Mouse (Mus musculus) heart, embryonic 15.5 days (tissue): Measurements from ENCODE around the gene 2310009B15Rik. TPM values are rescaled to one million over a fixed set of nuclear protein-coding genes. Genes with fewer than 3 reads are reported as not detected.
A peak's percentile ranks its signal among the peaks of the same experiment; 100 is the strongest.
"Not testable (repeated sequence)": the region's sequence is repeated elsewhere in the genome, so short reads cannot be mapped to it uniquely, and the experiment has no call there.

Experiments
- ATAC-seq: fragments of 200-750 bp; cut with Nextera tagmentation; replicated peaks from 2 replicates; pipeline ENCODE4 v1.8.0; 2017; ENCODE audit warnings: low read depth, moderate TSS enrichment; ENCODE audit not compliant: insufficient number of reproducible peaks, insufficient read depth, low FRiP score
- H3K27ac ChIP-seq: fragments of 300-500 bp; sonication (generic); 2 replicates; pipeline ENCODE4 v1.5.1; 2015; ENCODE audit warnings: mild to moderate bottlenecking, inconsistent platforms
- H3K27me3 ChIP-seq: fragments of 300-500 bp; sonication (generic); 2 replicates; pipeline ENCODE4 v1.6.1; 2015; ENCODE audit warnings: inconsistent platforms
- H3K36me3 ChIP-seq: fragments of 300-500 bp; sonication (generic); 2 replicates; pipeline ENCODE4 v1.6.1; 2015; ENCODE audit warnings: mild to moderate bottlenecking, inconsistent platforms
- H3K4me1 ChIP-seq: fragments of 300-500 bp; sonication (generic); replicated peaks from 2 replicates; pipeline ENCODE4 v1.6.1; 2015; ENCODE audit warnings: inconsistent platforms
- H3K4me2 ChIP-seq: fragments of 300-500 bp; sonication (generic); 2 replicates; pipeline ENCODE4 v1.6.1; 2015; ENCODE audit warnings: inconsistent platforms, mild to moderate bottlenecking, moderate library complexity
- H3K4me3 ChIP-seq: fragments of 300-500 bp; sonication (generic); 2 replicates; pipeline ENCODE4 v1.5.1; 2015; ENCODE audit warnings: mild to moderate bottlenecking, inconsistent platforms
- H3K9ac ChIP-seq: fragments of 300-500 bp; sonication (generic); 2 replicates; pipeline ENCODE4 v1.6.1; 2015; ENCODE audit warnings: mild to moderate bottlenecking, inconsistent platforms
- H3K9me3 ChIP-seq: fragments of 300-500 bp; sonication (generic); replicated peaks from 2 replicates; pipeline ENCODE4 v1.6.1; 2016; ENCODE audit warnings: inconsistent platforms
- WGBS: fragments of 180-500 bp; shearing (Covaris S2); methylation state at CpG from one replicate; pipeline ENCODE4 v1.1.7; 2015; ENCODE audit warnings: mixed read lengths; 5-methylcytosine and 5-hydroxymethylcytosine counted together
- polyA plus RNA-seq: library from polyadenylated mRNA; unstranded; fragments of >200 nt; fragmentation: Nextera tagmentation; extraction: Ambion mirVana; gene quantifications from 2 replicates; pipeline ENCODE4 v1.2.1, GENCODE M21; 2015

2310009B15Rik gene
- polyA plus RNA-seq, result 25.5 and 29.1 TPM in 2 replicates

GRCm38 (mm10) chr1:138856101-138856950 lies at the start of gene 2310009B15Rik:
Gene 2310009B15Rik (minus strand): TSS chr1:138856852.
- ATAC-seq, result peak; percentile 99
- WGBS, result under 1% methylated on average over 43 of the region's 79 CpGs
- not testable (repeated sequence) for H3K4me1 ChIP-seq, H3K27me3 ChIP-seq, H3K9me3 ChIP-seq, H3K36me3 ChIP-seq
- H3K27ac ChIP-seq, result peak within 1 kb of the TSS; percentile 87
- H3K4me3 ChIP-seq, result peak within 1 kb of the TSS; percentile 58
- H3K9ac ChIP-seq, result peak within 1 kb of the TSS; percentile 56
- peak within 1 kb of the TSS; percentile 51 for H3K4me2 ChIP-seq

- ATAC-seq, result peak; percentile 84
- Histone ChIP-seq H3K4me3 (no peak overlapping the region), H3K27me3 (no peaks in the 10 kb centered on the region), H3K4me2 (peak overlapping the region; percentile 8; the same call in 1 of the 2 replicates), H3K36me3 (no peaks in the 10 kb centered on the region), H3K9ac (no peak overlapping the region), H3K9me3 (0 out of 2 replicates have a peak, but pooled peaks cover 3% of the 10 kb centered on the region), H3K27ac (peak overlapping the region; percentile 73), H3K4me1 (peaks cover 25% of the 10 kb centered on the region)
- 27% methylated on average over 3 of the region's 3 CpGs for WGBS
These were observed 49.6 kb upstream of the 2310009B15Rik start for GRCm38 (mm10) chr1:138906256-138906655.

GRCm38 (mm10) chr1:138905092-138905765 lies 48.6 kb upstream of the 2310009B15Rik start:
- ATAC-seq, result no peak
- H3K27me3 ChIP-seq, result no peaks in the 10 kb centered on the region
- H3K27ac ChIP-seq, result peak overlapping the region; percentile 73; the same call in 1 of the 2 replicates
- 0 out of 2 replicates have a peak, but pooled peaks cover 3% of the 10 kb centered on the region for H3K9me3 ChIP-seq
- H3K4me2 ChIP-seq, result no peak overlapping the region
- peaks cover 25% of the 10 kb centered on the region for H3K4me1 ChIP-seq
- 84% methylated on average over 3 of the region's 3 CpGs for WGBS
- no peaks in the 10 kb centered on the region for H3K36me3 ChIP-seq
- H3K4me3 ChIP-seq, result no peak overlapping the region
- no peak overlapping the region for H3K9ac ChIP-seq

GRCm38 (mm10) chr1:138903894-138904293 lies 47.2 kb upstream of the 2310009B15Rik start:
- 92% methylated on average over 5 of the region's 5 CpGs for WGBS
- Histone ChIP-seq H3K36me3 (no peaks in the 10 kb centered on the region), H3K4me1 (peaks cover 16% of the 10 kb centered on the region), H3K4me2 (no peak overlapping the region), H3K27me3 (no peaks in the 10 kb centered on the region), H3K9ac (no peak overlapping the region), H3K4me3 (no peak overlapping the region), H3K9me3 (0 out of 2 replicates have a peak, but pooled peaks cover 3% of the 10 kb centered on the region), H3K27ac (no peak overlapping the region)
- no peak for ATAC-seq

- Histone ChIP-seq H3K27ac (no peak overlapping the region), H3K36me3 (no peaks in the 10 kb centered on the region), H3K4me1 (peaks cover 6% of the 10 kb centered on the region; the same call in 1 of the 2 replicates), H3K4me2 (no peak overlapping the region), H3K4me3 (no peak overlapping the region), H3K27me3 (no peaks in the 10 kb centered on the region), H3K9me3 (0 out of 2 replicates have a peak, but pooled peaks cover 3% of the 10 kb centered on the region), H3K9ac (no peak overlapping the region)
- WGBS, result 84% methylated on average over 16 of the region's 16 CpGs
- 0 out of 2 replicates have a peak, but pooled peaks have one; percentile 18 for ATAC-seq
These were observed 44.9 kb upstream of the 2310009B15Rik start for GRCm38 (mm10) chr1:138901431-138902117.

- no peak overlapping the region for H3K4me2 ChIP-seq
- 70% methylated on average over 3 of the region's 3 CpGs for WGBS
- ATAC-seq, result no peak
- no peaks in the 10 kb centered on the region for H3K9me3 ChIP-seq
- no peaks in the 10 kb centered on the region for H3K27me3 ChIP-seq
- no peak overlapping the region for H3K27ac ChIP-seq
- no peaks in the 10 kb centered on the region for H3K4me1 ChIP-seq
- no peaks in the 10 kb centered on the region for H3K36me3 ChIP-seq
- H3K4me3 ChIP-seq, result no peak overlapping the region
- no peak overlapping the region for H3K9ac ChIP-seq
These were observed 39.4 kb upstream of the 2310009B15Rik start for GRCm38 (mm10) chr1:138896088-138896487.

- ATAC-seq, result no peak
- Histone ChIP-seq H3K36me3 (no peaks in the 10 kb centered on the region), H3K4me2 (no peak overlapping the region), H3K4me1 (no peaks in the 10 kb centered on the region), H3K9ac (no peak overlapping the region), H3K27me3 (no peaks in the 10 kb centered on the region), H3K27ac (no peak overlapping the region), H3K4me3 (no peak overlapping the region), H3K9me3 (no peaks in the 10 kb centered on the region)
- 90% methylated on average over 14 of the region's 14 CpGs for WGBS
These were observed 21.0 kb upstream of the 2310009B15Rik start for GRCm38 (mm10) chr1:138877470-138878254.

- Histone ChIP-seq H3K4me2 (no peak overlapping the region), H3K4me1 (no peaks in the 10 kb centered on the region), H3K4me3 (no peak overlapping the region), H3K36me3 (no peaks in the 10 kb centered on the region), H3K27ac (no peak overlapping the region), H3K27me3 (no peaks in the 10 kb centered on the region), H3K9ac (no peak overlapping the region), H3K9me3 (no peaks in the 10 kb centered on the region)
- WGBS, result 61% methylated on average over 16 of the region's 16 CpGs
- ATAC-seq, result no peak
These were observed 19.9 kb upstream of the 2310009B15Rik start for GRCm38 (mm10) chr1:138876371-138877045.

- Histone ChIP-seq H3K4me3 (no peak overlapping the region), H3K27me3 (peaks cover 39% of the 10 kb centered on the region), H3K9me3 (no peaks in the 10 kb centered on the region), H3K9ac (no peak overlapping the region), H3K27ac (no peak overlapping the region), H3K36me3 (no peaks in the 10 kb centered on the region), H3K4me1 (peaks cover 24% of the 10 kb centered on the region), H3K4me2 (no peak overlapping the region)
- 89% methylated on average over 1 of the region's 1 CpGs for WGBS
- no peak for ATAC-seq
These were observed 5.8 kb downstream of the 2310009B15Rik start for GRCm38 (mm10) chr1:138850823-138851222.

GRCm38 (mm10) chr1:138850161-138850539 lies 6.5 kb downstream of the 2310009B15Rik start:
- 62% methylated on average over 3 of the region's 4 CpGs for WGBS
- Histone ChIP-seq H3K36me3 (no peaks in the 10 kb centered on the region), H3K4me2 (no peak overlapping the region), H3K4me1 (peaks cover 20% of the 10 kb centered on the region), H3K9ac (no peak overlapping the region), H3K27ac (no peak overlapping the region), H3K27me3 (peaks cover 46% of the 10 kb centered on the region), H3K9me3 (no peaks in the 10 kb centered on the region), H3K4me3 (no peak overlapping the region)
- no peak for ATAC-seq
